Mouse (Mus musculus) stomach, embryonic 14.5 days (tissue): ENCODE data around the gene Ak1. TPM values are rescaled to one million over a fixed set of nuclear protein-coding genes. Genes with fewer than 3 reads are reported as not detected.
A peak's percentile ranks its signal among the peaks of the same experiment; 100 is the strongest.

ENCODE experiments used
- ATAC-seq: fragments of 200-750 bp; cut with Nextera tagmentation; 2 replicates; pipeline ENCODE4 v1.8.0; 2017; ENCODE audit warnings: low read depth, moderate TSS enrichment; ENCODE audit not compliant: insufficient number of reproducible peaks, insufficient read depth, low FRiP score
- H3K27ac ChIP-seq: fragments of 300-500 bp; sonication (generic); 2 replicates; pipeline ENCODE4 v1.5.1; 2014; ENCODE audit warnings: mild to moderate bottlenecking, low read length, moderate library complexity, mixed read lengths
- H3K27me3 ChIP-seq: fragments of 300-500 bp; sonication (generic); 2 replicates; pipeline ENCODE4 v1.6.1; 2014; ENCODE audit warnings: low read length, control low read depth, mixed read lengths; ENCODE audit not compliant: control insufficient read depth, insufficient read depth
- H3K36me3 ChIP-seq: fragments of 300-500 bp; sonication (generic); 2 replicates; pipeline ENCODE4 v1.6.1; 2014; ENCODE audit warnings: mild to moderate bottlenecking, control low read depth, low read length, moderate library complexity, mixed read lengths; ENCODE audit not compliant: control insufficient read depth, insufficient read depth
- H3K4me1 ChIP-seq: fragments of 300-500 bp; sonication (generic); 2 replicates; pipeline ENCODE4 v1.6.1; 2014; ENCODE audit warnings: low read length, control low read depth, mixed read lengths; ENCODE audit not compliant: control insufficient read depth, insufficient read depth
- H3K4me2 ChIP-seq: fragments of 300-500 bp; sonication (generic); replicated peaks from 2 replicates; pipeline ENCODE4 v1.6.1; 2014; ENCODE audit warnings: low read depth, low read length, control low read depth
- H3K4me3 ChIP-seq: fragments of 300-500 bp; sonication (generic); 2 replicates; pipeline ENCODE4 v1.5.1; 2014; ENCODE audit warnings: low read depth, low read length, control low read depth
- H3K9ac ChIP-seq: fragments of 300-500 bp; sonication (generic); replicated peaks from 2 replicates; pipeline ENCODE4 v1.6.1; 2014; ENCODE audit warnings: low read depth, mild to moderate bottlenecking, control low read depth, low read length, moderate library complexity, mixed read lengths
- H3K9me3 ChIP-seq: fragments of 300-500 bp; sonication (generic); 2 replicates; pipeline ENCODE4 v1.6.1; 2016; ENCODE audit warnings: low read depth, low read length, control low read depth; ENCODE audit not compliant: control insufficient read depth
- WGBS: fragments of 180-500 bp; shearing (Covaris S2); extraction: QIAGEN DNeasy Blood & Tissue Kit; methylation state at CpG from one replicate; pipeline ENCODE4 v1.1.7; 2014; 5-methylcytosine and 5-hydroxymethylcytosine counted together
- polyA plus RNA-seq: library from polyadenylated mRNA; unstranded; fragments of >200 nt; fragmentation: Nextera tagmentation; extraction: Ambion mirVana; gene quantifications from 2 replicates; pipeline ENCODE4 v1.2.1, GENCODE M21; 2014

The Ak1 gene
- polyA plus RNA-seq, 1 experiment from 2014 or later = 17.1 TPM

DNA sequence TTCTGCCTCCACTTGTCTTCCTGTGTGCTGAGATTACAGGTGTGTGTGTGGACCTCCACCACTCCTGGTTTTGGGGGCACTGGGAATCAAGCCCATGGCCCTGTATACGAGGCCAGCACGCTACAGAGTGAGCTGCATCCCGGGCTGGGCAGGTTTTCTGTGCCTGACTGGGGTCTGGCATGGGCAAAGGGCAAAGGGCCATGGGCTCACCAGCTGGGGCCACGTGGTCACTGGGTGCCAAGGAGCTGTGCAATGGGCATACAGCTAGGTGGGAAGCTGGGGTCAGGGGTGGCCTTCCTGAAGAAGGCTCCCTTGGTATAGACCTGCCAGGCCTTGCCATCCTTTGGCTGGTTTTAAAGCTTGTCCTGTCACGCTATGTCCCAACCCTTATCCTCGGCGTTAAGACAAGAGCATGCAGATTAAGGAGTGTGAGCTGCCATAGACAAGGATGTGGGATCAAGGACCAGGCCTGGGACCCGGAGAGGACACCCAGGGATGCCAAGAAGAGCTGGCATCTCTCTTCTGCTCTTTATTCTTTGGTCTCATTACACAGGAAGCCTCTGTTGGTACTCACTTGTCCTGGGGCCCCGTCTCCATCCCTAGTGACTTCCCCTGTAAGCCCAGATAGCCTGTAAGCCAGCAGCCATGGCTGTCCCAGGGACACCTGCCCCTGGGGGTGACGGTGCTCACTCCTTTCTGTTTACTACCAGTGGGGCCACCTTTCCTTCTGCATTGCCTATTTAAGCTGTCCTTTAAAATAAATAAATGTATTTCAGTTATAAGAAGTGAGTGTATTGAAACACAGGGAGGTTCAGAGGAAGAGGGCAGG, 12.9 kb downstream of the Ak1 start:
- no peaks in the 10 kb centered on the region for H3K27me3 ChIP-seq
- H3K4me3 ChIP-seq = no peak overlapping the region
- H3K27ac ChIP-seq = no peak overlapping the region; the same call in 1 of the 2 replicates
- 85% methylated on average over 10 of the region's 10 CpGs for WGBS
- H3K36me3 ChIP-seq = no peaks in the 10 kb centered on the region
- H3K9ac ChIP-seq = no peak overlapping the region
- no peak overlapping the region for H3K4me2 ChIP-seq
- H3K9me3 ChIP-seq = no peaks in the 10 kb centered on the region
- H3K4me1 ChIP-seq = peaks cover 8% of the 10 kb centered on the region
- no peak for ATAC-seq

DNA sequence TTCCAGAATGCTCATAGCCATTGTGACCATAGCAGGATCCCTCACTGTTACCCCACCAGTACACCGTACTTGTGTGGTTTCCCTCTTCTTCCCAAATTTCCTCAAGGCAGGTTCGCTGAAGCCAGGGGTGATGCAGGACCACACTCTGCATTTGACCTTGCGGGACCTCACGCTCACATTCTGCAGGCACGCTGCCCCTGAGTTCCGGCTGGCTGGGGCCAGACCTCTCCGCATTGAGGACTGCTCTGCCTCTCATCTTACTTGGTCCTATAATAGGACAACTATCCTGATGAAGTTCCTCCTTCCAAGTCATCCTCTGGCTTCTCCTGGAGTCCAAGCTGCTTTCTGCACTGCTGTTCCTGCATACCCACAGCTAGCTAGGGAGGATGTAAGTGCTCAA, 15.1 kb downstream of the Ak1 start:
- H3K4me3 ChIP-seq = no peak overlapping the region
- H3K4me2 ChIP-seq = no peak overlapping the region
- WGBS = 87% methylated on average over 7 of the region's 7 CpGs
- H3K4me1 ChIP-seq = peaks cover 8% of the 10 kb centered on the region
- ATAC-seq = no peak
- no peaks in the 10 kb centered on the region for H3K36me3 ChIP-seq
- H3K27me3 ChIP-seq = no peaks in the 10 kb centered on the region
- no peak overlapping the region for H3K9ac ChIP-seq
- H3K9me3 ChIP-seq = no peaks in the 10 kb centered on the region
- H3K27ac ChIP-seq = no peak overlapping the region

DNA sequence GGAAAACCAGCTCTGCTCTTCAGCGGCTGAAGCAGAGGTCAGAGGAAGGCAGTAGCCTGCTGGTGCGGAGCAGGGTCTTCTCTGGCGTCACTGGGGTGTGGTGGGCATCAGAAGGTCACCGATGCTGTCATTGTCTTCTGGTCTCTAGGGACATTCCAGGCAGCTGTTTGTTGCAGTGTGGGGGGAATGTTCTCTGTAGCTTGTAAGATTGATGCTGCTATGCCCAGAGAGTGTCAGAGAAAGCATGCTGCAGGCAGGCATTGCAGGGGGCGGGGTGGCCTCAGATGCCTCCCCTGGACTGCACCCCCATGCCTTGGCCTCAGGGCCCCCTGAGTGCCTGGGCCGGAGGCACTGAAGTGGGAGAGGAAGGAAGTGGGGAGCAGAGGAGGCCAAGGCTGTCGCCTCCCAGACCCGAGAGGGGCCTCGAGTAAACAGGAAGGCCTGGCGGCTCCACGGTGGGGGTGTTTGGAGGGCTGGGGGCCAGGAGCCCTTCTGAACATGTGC, 16.3 kb downstream of the Ak1 start:
- Histone ChIP-seq H3K4me2 (no peak overlapping the region), H3K27ac (peak overlapping the region; percentile 72; the same call in 1 of the 2 replicates), H3K9me3 (no peaks in the 10 kb centered on the region), H3K4me1 (peaks cover 8% of the 10 kb centered on the region), H3K9ac (no peak overlapping the region), H3K36me3 (no peaks in the 10 kb centered on the region), H3K27me3 (no peaks in the 10 kb centered on the region), H3K4me3 (no peak overlapping the region)
- ATAC-seq = peak; percentile 57; the same call in 1 of the 2 replicates
- WGBS = 18% methylated on average over 11 of the region's 11 CpGs

DNA sequence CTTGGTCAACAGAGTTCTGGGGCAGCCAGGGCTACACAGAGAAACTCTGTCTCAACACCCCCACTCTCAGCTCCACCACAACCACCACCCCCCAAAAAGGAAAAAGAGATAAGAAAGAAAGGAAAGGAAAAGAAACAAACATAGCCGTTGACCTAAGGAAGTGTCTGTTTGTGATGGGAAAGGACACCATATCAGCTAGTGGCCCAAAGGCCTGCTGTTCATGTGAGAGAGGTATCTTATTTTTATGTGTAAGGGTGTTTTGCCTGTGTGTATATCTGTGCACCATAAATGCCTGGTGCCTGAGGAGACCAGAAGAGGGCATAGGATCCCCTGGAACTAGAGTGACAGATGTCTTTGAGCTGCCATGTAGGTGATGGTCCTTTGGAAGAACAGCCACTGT, 18.1 kb downstream of the Ak1 start:
- Histone ChIP-seq H3K4me1 (peaks cover 8% of the 10 kb centered on the region), H3K27me3 (no peaks in the 10 kb centered on the region), H3K4me2 (no peak overlapping the region), H3K4me3 (no peak overlapping the region), H3K36me3 (no peaks in the 10 kb centered on the region), H3K9ac (no peak overlapping the region), H3K27ac (no peak overlapping the region), H3K9me3 (no peaks in the 10 kb centered on the region)
- no peak for ATAC-seq
- WGBS = 71% methylated on average over 1 of the region's 1 CpGs

DNA sequence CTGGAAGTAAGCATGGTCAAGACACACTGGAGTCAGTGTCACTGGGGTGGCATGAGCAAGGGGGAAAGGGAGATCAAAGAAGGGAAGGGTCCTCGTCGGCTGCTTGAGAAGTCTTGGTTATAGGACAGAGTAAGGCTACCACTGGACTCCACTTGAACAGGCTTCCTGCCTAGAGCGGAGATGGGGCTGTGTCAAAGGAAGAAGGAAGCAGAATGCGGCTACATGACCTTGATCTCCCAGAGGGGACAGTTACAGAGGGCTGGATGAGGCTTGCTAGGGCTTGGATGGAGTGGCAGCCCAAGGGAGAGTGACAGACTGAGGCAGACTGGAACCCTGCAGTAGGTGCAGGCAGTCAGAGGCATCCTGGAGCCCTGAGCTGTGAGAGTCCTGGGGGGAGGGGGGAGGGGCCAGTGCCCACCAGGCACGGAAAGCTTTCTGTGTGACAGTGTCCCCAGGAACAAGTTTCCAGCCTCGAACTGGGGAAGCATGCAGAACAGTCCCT, 19.0 kb downstream of the Ak1 start:
- H3K36me3 ChIP-seq = no peaks in the 10 kb centered on the region
- no peak overlapping the region for H3K27ac ChIP-seq
- ATAC-seq = no peak
- H3K9me3 ChIP-seq = no peaks in the 10 kb centered on the region
- H3K4me3 ChIP-seq = no peak overlapping the region
- 61% methylated on average over 6 of the region's 6 CpGs for WGBS
- no peak overlapping the region for H3K9ac ChIP-seq
- H3K4me2 ChIP-seq = no peak overlapping the region
- peaks cover 8% of the 10 kb centered on the region for H3K4me1 ChIP-seq
- no peaks in the 10 kb centered on the region for H3K27me3 ChIP-seq

DNA sequence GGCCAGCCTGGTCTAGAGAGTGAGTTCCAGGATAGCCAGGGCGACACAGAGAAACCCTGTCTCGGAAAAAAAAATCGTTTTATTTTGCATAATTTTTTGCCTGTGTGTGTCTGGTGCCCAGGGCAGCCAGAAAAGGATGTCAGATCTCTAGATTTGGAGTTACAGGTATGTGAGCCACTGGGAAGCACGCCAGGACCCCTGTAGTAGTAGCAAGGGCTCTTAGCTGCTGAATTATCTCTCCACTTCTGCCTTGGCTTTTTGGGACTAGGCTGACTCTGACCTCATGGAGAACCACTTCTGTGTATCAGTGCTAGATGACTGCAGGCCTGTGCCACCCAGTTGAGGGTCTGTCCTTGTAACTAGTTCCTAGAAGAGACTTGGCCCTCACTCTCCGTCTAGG, 20.3 kb downstream of the Ak1 start:
- Histone ChIP-seq H3K4me3 (no peak overlapping the region), H3K27me3 (no peaks in the 10 kb centered on the region), H3K36me3 (no peaks in the 10 kb centered on the region), H3K4me2 (no peak overlapping the region), H3K4me1 (peaks cover 11% of the 10 kb centered on the region), H3K9me3 (no peaks in the 10 kb centered on the region), H3K27ac (no peak overlapping the region), H3K9ac (no peak overlapping the region)
- 86% methylated on average over 5 of the region's 5 CpGs for WGBS
- no peak for ATAC-seq

DNA sequence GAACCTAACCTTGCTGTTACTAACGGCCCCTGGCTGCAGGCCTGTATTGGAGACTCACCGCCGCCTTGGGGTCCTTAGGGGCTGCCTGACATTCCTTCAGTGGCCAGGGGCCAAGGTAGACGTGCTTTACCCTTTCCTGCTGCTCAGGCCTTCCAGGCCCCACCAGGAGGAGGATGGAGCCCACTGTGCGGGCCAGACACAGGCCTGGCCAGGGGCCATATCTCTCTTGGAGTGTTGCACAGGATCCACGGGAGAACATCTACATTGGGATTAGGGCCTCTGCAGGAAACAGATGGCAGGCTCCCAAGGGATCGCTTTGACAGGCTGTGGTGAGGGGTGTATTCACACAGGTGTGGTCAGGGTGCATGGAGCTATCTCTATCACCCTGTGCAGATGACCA, 21.3 kb downstream of the Ak1 start:
- no peaks in the 10 kb centered on the region for H3K27me3 ChIP-seq
- peak; percentile 16; the same call in 1 of the 2 replicates for ATAC-seq
- no peak overlapping the region for H3K4me3 ChIP-seq
- H3K4me2 ChIP-seq = no peak overlapping the region
- no peaks in the 10 kb centered on the region for H3K36me3 ChIP-seq
- H3K9ac ChIP-seq = no peak overlapping the region
- no peak overlapping the region for H3K27ac ChIP-seq
- no peaks in the 10 kb centered on the region for H3K9me3 ChIP-seq
- H3K4me1 ChIP-seq = peaks cover 8% of the 10 kb centered on the region
- WGBS = 51% methylated on average over 7 of the region's 7 CpGs

DNA sequence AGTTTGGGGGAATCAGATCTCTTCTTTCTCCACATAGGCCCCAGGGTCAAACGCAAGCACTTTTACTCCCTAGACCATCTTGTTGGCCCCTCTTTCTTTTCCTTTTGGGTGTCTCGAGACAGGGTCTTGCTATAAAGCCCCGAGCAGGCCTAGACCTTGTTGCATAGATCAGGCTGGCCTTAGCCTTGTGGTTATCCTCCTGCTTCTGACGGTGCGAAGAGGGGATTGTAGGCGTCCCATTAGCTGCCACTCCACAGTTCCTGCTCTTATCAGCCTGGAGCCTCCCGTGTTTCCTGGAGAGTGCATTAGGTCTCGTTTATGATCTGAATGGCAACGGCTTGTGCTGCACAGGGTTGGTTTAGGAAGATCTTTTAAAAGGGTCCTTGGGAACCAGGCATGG, 22.5 kb downstream of the Ak1 start:
- Histone ChIP-seq H3K4me1 (peaks cover 4% of the 10 kb centered on the region; the same call in 1 of the 2 replicates), H3K27me3 (no peaks in the 10 kb centered on the region), H3K36me3 (no peaks in the 10 kb centered on the region), H3K4me3 (no peak overlapping the region), H3K9ac (no peak overlapping the region), H3K9me3 (no peaks in the 10 kb centered on the region), H3K27ac (no peak overlapping the region), H3K4me2 (no peak overlapping the region)
- ATAC-seq = no peak
- WGBS = 72% methylated on average over 9 of the region's 9 CpGs
